Mouse (Mus musculus): ENCODE data around the gene Igdcc4. TPM values are rescaled to one million over a fixed set of nuclear protein-coding genes. Genes with fewer than 3 reads are reported as not detected.
"Not testable (repeated sequence)": the region's sequence is repeated elsewhere in the genome, so short reads cannot be mapped to it uniquely, and the experiment has no call there.

Igdcc4 gene
- 2.8 and 3.1 TPM in 2 replicates for polyA plus RNA-seq (2012; rRNA removed)

DNA sequence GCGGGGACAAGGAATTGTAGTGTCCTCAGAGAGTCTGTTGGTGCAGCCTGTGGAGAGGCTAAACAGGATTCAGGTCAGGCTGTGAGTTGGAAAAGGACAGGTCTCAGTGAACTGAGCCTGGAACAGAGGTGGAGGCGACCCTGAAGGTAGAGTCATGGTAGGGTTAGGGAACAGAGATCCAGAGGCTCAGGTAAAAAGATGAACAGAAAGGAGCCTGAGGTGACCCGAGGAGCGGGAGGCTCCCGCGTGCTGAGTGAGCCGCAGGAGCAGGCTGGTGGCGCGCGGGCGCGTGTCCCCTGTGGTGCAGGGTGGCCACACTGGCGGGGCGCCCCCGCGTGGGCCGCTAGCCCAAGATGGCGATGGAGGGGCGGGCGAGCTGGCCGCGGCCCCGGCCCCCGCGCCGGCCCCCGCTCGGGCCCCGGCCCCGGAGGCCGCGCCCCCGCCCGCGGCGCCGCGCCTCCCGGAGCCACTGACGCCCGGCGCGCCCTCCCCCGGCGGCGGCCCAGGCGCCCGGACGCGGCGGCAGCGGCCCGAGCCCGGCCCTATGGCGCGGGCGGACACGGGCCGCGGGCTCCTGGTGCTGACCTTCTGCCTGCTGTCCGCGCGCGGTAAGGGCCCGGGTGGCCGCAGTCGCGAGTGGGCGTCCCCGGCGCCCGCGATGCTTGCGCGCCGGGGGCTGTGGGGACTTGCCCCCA lies at the start of gene Igdcc4:
Gene Igdcc4, plus strand, starts transcription at position 496 of the 695 bp plus-strand sequence.
- Histone ChIP-seq H3K36me3 (ENCODE audit: control insufficient read depth, insufficient read depth, low read length) (no peaks in the 10 kb centered on the region), H3K27me3 (ENCODE audit: control insufficient read depth, insufficient read depth, low read length) (no peaks in the 10 kb centered on the region; the same call in 1 of the 2 replicates), H3K4me1 (ENCODE audit: control insufficient read depth, insufficient read depth, low read length) (peaks cover 23% of the 10 kb centered on the region), H3K27ac (ENCODE audit: control insufficient read depth, insufficient read depth, low read depth, low read length) (no peak within 1 kb of the TSS), H3K4me3 (ENCODE audit: control insufficient read depth, low read depth, low read length) (peak within 1 kb of the TSS; percentile 71)
- TF ChIP-seq CTCF (IDR thresholded peaks at IDR 0.05; ENCODE audit: control insufficient read depth, insufficient read depth, insufficient replicate concordance, low read depth, low read length): no peak
- TF ChIP-seq POLR2A (IDR thresholded peaks at IDR 0.05; ENCODE audit: control insufficient read depth, low read depth, low read length): no peak

DNA sequence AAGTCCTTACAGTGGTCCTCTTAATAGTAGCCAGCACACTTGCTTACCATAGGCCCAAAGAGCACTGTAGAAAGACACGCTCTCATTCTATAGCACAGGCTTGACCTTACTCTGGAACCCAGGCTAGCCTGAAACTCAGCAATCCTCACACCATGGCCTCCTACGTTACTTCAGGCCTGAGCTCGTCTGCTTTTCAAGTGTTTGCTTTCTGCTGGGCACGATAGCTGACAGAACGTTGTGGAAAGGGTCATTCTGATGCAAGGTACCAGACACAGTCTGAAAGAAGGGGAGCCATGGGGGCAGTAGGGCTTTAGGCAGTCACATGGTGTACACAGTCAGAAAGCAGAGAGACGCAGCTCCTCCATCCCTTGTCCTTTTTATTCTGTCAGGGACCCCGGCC lies 37.0 kb upstream of the Igdcc4 start:
- TF ChIP-seq CTCF (IDR thresholded peaks at IDR 0.05; ENCODE audit: control insufficient read depth, insufficient read depth, insufficient replicate concordance, low read depth, low read length) (no peak), POLR2A (IDR thresholded peaks at IDR 0.05; ENCODE audit: control insufficient read depth, low read depth, low read length) (no peak)
- no peak overlapping the region for H3K27ac ChIP-seq (ENCODE audit: control insufficient read depth, insufficient read depth, low read depth, low read length)
- H3K36me3 ChIP-seq (ENCODE audit: control insufficient read depth, insufficient read depth, low read length): peaks cover 3% of the 10 kb centered on the region; the same call in 1 of the 2 replicates
- H3K4me3 ChIP-seq (ENCODE audit: control insufficient read depth, low read depth, low read length): no peak overlapping the region
- no peaks in the 10 kb centered on the region for H3K4me1 ChIP-seq (ENCODE audit: control insufficient read depth, insufficient read depth, low read length)
- H3K27me3 ChIP-seq (ENCODE audit: control insufficient read depth, insufficient read depth, low read length): no peaks in the 10 kb centered on the region

DNA sequence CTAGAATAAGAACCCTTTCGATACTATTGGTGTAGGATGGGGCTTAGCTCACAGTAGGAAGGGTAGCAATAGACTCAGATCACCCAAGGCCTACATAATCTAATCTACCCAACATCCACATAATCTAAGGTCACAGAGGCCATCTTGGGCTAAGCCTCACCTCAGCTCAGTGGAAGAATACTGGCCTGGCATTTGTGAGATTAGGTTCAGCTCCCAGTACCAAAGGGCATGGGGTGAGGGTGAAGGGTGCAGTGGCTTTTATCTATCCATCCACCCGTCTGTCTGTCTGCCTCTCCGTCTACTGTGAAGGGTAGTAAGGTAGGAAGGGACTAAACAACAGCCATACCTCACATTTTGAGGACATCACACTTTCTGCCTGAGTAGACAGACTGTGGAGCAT lies 30.7 kb upstream of the Igdcc4 start:
- H3K4me1 ChIP-seq (ENCODE audit: control insufficient read depth, insufficient read depth, low read length): no peaks in the 10 kb centered on the region
- peaks cover 3% of the 10 kb centered on the region; the same call in 1 of the 2 replicates for H3K36me3 ChIP-seq (ENCODE audit: control insufficient read depth, insufficient read depth, low read length)
- no peaks in the 10 kb centered on the region for H3K27me3 ChIP-seq (ENCODE audit: control insufficient read depth, insufficient read depth, low read length)
- no peak overlapping the region for H3K27ac ChIP-seq (ENCODE audit: control insufficient read depth, insufficient read depth, low read depth, low read length)
- TF ChIP-seq CTCF (IDR thresholded peaks at IDR 0.05; ENCODE audit: control insufficient read depth, insufficient read depth, insufficient replicate concordance, low read depth, low read length): no peak
- no peak for TF ChIP-seq POLR2A (IDR thresholded peaks at IDR 0.05; ENCODE audit: control insufficient read depth, low read depth, low read length)
- no peak overlapping the region for H3K4me3 ChIP-seq (ENCODE audit: control insufficient read depth, low read depth, low read length)

DNA sequence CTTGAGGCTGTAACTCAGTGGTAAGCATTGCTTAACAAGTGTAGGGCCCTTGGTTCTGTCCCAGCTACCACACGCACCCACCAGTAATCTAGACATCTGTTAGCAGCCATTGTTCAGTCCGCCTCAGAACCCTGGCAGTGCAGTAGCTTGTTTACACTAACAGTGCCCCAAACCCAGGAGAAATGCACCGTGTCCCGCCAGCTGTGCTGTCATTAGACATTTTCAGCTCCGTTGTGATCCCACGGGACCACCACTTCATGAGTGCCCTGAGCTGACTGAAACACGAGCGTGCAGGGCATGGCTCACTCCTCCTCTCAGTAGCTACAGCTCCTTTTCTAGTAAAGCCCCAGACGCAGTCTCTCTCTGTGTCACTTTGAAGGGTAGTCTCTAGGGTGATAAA lies 27.7 kb upstream of the Igdcc4 start:
- H3K27me3 ChIP-seq (ENCODE audit: control insufficient read depth, insufficient read depth, low read length): no peaks in the 10 kb centered on the region
- no peaks in the 10 kb centered on the region for H3K4me1 ChIP-seq (ENCODE audit: control insufficient read depth, insufficient read depth, low read length)
- TF ChIP-seq CTCF (IDR thresholded peaks at IDR 0.05; ENCODE audit: control insufficient read depth, insufficient read depth, insufficient replicate concordance, low read depth, low read length): no peak
- no peak for TF ChIP-seq POLR2A (IDR thresholded peaks at IDR 0.05; ENCODE audit: control insufficient read depth, low read depth, low read length)
- H3K4me3 ChIP-seq (ENCODE audit: control insufficient read depth, low read depth, low read length): no peak overlapping the region
- no peak overlapping the region for H3K27ac ChIP-seq (ENCODE audit: control insufficient read depth, insufficient read depth, low read depth, low read length)
- H3K36me3 ChIP-seq (ENCODE audit: control insufficient read depth, insufficient read depth, low read length): peaks cover 3% of the 10 kb centered on the region

DNA sequence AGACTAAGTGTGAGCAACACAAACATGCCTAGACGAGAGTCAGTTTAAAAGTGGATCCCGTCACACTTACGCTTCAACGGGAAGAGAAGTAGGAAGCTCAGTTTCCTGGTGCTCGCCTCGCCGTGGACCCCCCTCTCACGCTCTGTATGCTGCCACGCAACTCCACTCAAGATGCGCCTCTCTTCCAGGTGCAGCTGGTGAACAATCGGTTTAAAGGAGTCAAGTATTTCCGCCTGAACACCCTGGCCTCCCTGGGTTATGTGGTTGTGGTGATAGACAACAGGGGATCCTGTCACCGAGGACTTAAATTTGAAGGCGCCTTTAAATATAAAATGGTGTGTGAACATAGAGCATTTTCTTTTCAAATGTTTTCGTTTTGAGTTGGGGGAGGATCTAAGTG lies 27.0 kb upstream of the Igdcc4 start:
- Histone ChIP-seq H3K4me1 (ENCODE audit: control insufficient read depth, insufficient read depth, low read length) (no peaks in the 10 kb centered on the region), H3K27me3 (ENCODE audit: control insufficient read depth, insufficient read depth, low read length) (no peaks in the 10 kb centered on the region), H3K27ac (ENCODE audit: control insufficient read depth, insufficient read depth, low read depth, low read length) (no peak overlapping the region), H3K4me3 (ENCODE audit: control insufficient read depth, low read depth, low read length) (no peak overlapping the region), H3K36me3 (ENCODE audit: control insufficient read depth, insufficient read depth, low read length) (peaks cover 3% of the 10 kb centered on the region)
- TF ChIP-seq CTCF (IDR thresholded peaks at IDR 0.05; ENCODE audit: control insufficient read depth, insufficient read depth, insufficient replicate concordance, low read depth, low read length) (no peak), POLR2A (IDR thresholded peaks at IDR 0.05; ENCODE audit: control insufficient read depth, low read depth, low read length) (no peak)

DNA sequence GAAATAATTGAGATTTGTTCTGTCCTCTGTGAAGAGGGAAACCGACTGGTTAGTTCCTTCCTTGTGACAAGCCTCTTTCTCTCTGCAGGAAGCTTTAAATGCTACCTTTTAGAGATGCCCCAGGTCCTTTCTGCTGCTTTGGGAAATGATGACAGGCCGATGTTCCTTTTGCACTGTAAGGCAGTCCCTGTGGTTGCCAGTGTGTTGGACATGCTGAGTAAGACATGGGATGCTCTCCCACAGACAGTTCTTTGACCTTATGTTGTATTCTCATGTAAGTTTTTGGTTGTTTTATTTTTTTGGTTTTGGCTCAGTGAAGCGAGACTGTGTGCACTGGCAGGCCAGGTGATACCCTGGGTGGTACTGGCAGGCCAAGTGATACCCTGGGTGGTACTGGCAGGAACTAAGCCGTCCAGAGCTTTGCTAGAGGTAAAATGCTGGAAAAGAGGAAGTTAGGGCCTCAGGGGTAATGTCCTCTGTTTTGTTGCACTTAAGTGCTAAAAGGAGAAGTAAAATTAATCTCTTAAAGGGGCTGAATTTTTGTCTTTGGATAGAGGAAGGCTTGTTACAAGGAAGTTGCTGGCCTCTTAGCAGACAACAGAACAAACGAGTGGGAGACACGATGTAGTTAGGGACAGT lies 26.3 kb upstream of the Igdcc4 start:
- no peak overlapping the region for H3K4me3 ChIP-seq (ENCODE audit: control insufficient read depth, low read depth, low read length)
- H3K36me3 ChIP-seq (ENCODE audit: control insufficient read depth, insufficient read depth, low read length): peaks cover 3% of the 10 kb centered on the region
- H3K27me3 ChIP-seq (ENCODE audit: control insufficient read depth, insufficient read depth, low read length): no peaks in the 10 kb centered on the region
- TF ChIP-seq CTCF (IDR thresholded peaks at IDR 0.05; ENCODE audit: control insufficient read depth, insufficient read depth, insufficient replicate concordance, low read depth, low read length): no peak
- TF ChIP-seq POLR2A (IDR thresholded peaks at IDR 0.05; ENCODE audit: control insufficient read depth, low read depth, low read length): no peak
- H3K4me1 ChIP-seq (ENCODE audit: control insufficient read depth, insufficient read depth, low read length): no peaks in the 10 kb centered on the region
- no peak overlapping the region for H3K27ac ChIP-seq (ENCODE audit: control insufficient read depth, insufficient read depth, low read depth, low read length)

DNA sequence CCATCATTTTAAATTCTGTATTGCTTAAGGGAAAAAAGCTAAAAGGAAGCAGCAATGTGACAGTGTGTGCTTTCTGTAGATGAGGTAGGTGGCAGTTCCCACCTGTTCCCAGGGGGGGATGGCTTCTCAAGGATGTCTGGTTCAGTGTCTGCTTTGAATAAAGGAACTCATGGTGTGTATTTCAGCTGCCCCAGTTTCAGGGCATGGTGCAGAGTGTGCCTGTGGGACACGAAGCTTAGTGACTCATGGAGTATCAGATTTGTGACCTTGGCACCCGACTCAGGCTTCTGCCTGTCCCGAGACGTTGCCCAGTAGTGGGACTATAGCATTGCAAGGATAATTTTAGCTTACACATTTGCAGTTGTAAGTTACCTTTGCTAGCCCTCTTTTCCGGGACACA lies 23.8 kb upstream of the Igdcc4 start:
- no peak for TF ChIP-seq CTCF (IDR thresholded peaks at IDR 0.05; ENCODE audit: control insufficient read depth, insufficient read depth, insufficient replicate concordance, low read depth, low read length)
- TF ChIP-seq POLR2A (IDR thresholded peaks at IDR 0.05; ENCODE audit: control insufficient read depth, low read depth, low read length): no peak
- peaks cover 3% of the 10 kb centered on the region for H3K36me3 ChIP-seq (ENCODE audit: control insufficient read depth, insufficient read depth, low read length)
- H3K27me3 ChIP-seq (ENCODE audit: control insufficient read depth, insufficient read depth, low read length): no peaks in the 10 kb centered on the region
- H3K4me3 ChIP-seq (ENCODE audit: control insufficient read depth, low read depth, low read length): no peak overlapping the region
- no peak overlapping the region for H3K27ac ChIP-seq (ENCODE audit: control insufficient read depth, insufficient read depth, low read depth, low read length)
- no peaks in the 10 kb centered on the region for H3K4me1 ChIP-seq (ENCODE audit: control insufficient read depth, insufficient read depth, low read length)

DNA sequence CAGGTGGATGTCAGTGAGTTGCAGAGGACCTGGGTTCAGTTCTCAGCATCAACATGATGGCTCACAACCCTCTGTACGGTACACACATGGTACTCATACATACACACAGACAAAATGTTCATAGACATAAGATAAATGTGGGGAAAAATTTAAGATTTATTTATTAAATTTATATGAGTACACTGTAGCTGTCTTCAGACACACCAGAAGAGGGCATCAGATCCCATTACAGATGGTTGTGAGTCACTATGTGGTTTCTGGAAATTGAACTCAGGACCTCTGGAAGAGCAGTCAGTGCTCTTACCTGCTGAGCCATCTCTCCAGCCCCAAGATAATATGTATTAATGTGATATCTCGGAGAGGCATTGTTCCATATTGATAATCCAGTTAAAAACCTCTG lies 21.1 kb upstream of the Igdcc4 start:
- not testable (repeated sequence) for H3K4me1 ChIP-seq (ENCODE audit: control insufficient read depth, insufficient read depth, low read length); H3K27ac ChIP-seq (ENCODE audit: control insufficient read depth, insufficient read depth, low read depth, low read length); H3K27me3 ChIP-seq (ENCODE audit: control insufficient read depth, insufficient read depth, low read length); H3K4me3 ChIP-seq (ENCODE audit: control insufficient read depth, low read depth, low read length); H3K36me3 ChIP-seq (ENCODE audit: control insufficient read depth, insufficient read depth, low read length)
